8 mouse cellular contexts compared by ENCODE assay signal in the genomic region with DNA sequence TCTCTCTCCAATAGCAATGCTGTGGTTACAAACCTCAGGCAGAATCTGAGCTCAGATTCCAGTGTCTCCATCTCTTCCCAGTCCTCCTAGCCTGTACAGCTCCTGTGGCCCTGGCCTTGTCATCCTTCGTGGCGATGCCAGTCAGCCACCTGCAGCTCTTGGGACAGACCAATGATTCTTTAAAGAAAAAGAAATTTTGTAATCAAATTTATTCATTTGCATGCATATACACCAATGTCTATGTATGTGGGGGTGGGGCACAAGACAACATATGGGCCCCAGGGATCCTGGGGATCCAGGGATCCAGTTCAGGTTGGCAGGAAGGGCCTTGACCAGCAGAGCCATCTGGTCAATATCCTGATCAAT. TPM values are rescaled to one million over a fixed set of nuclear protein-coding genes. Genes with fewer than 3 reads are reported as not detected.
A peak's percentile ranks its signal among the peaks of the same experiment; 100 is the strongest.
DNase-seq lines count a peak whose midpoint lies in the region; ATAC-seq lines count a peak whose summit lies in the region.

No protein-coding gene starts in this region.

- H3K27ac ChIP-seq in forebrain, embryonic 10.5 days: peak overlapping the region; percentile 70; the same call in 1 of the 2 replicates
- H3K27ac ChIP-seq in forebrain, embryonic 11.5 days (ENCODE audit: low read depth, low read length): no peak overlapping the region
- H3K27ac ChIP-seq in limb, embryonic 13.5 days: peak overlapping the region; percentile 98; the same call in 1 of the 2 replicates
- H3K27ac ChIP-seq in limb, embryonic 10.5 days: no peak overlapping the region
- peak overlapping the region; percentile 38; the same call in 1 of the 2 replicates for H3K27ac ChIP-seq in hindbrain, embryonic 14.5 days
- H3K27ac ChIP-seq in neural tube, embryonic 14.5 days (ENCODE audit: low read depth, low read length): peak overlapping the region; percentile 45; the same call in 1 of the 2 replicates

- H3K36me3 ChIP-seq in forebrain, embryonic 10.5 days (replicated peaks): no peaks in the 10 kb centered on the region
- H3K36me3 ChIP-seq in forebrain, embryonic 11.5 days (ENCODE audit: control insufficient read depth, insufficient read depth, low read length): no peaks in the 10 kb centered on the region
- no peaks in the 10 kb centered on the region for H3K36me3 ChIP-seq in limb, embryonic 13.5 days
- no peaks in the 10 kb centered on the region for H3K36me3 ChIP-seq in limb, embryonic 10.5 days
- no peaks in the 10 kb centered on the region for H3K36me3 ChIP-seq in hindbrain, embryonic 14.5 days (replicated peaks; ENCODE audit: control insufficient read depth, insufficient read depth)
- H3K36me3 ChIP-seq in neural tube, embryonic 14.5 days (ENCODE audit: control insufficient read depth, insufficient read depth, low read length): no peaks in the 10 kb centered on the region

- H3K27me3 ChIP-seq in forebrain, embryonic 10.5 days (ENCODE audit: poor library complexity, severe bottlenecking): peaks cover 30% of the 10 kb centered on the region
- H3K27me3 ChIP-seq in forebrain, embryonic 11.5 days (ENCODE audit: control insufficient read depth, insufficient read depth, low read length): no peaks in the 10 kb centered on the region
- no peaks in the 10 kb centered on the region for H3K27me3 ChIP-seq in limb, embryonic 13.5 days
- H3K27me3 ChIP-seq in limb, embryonic 10.5 days (ENCODE audit: low read depth, poor library complexity, severe bottlenecking): no peaks in the 10 kb centered on the region
- H3K27me3 ChIP-seq in hindbrain, embryonic 14.5 days (ENCODE audit: control insufficient read depth, insufficient read depth, low read length): no peaks in the 10 kb centered on the region
- no peaks in the 10 kb centered on the region for H3K27me3 ChIP-seq in neural tube, embryonic 14.5 days (ENCODE audit: control insufficient read depth, insufficient read depth, low read length)

- no peaks in the 10 kb centered on the region for H3K9me3 ChIP-seq in forebrain, embryonic 10.5 days
- no peaks in the 10 kb centered on the region for H3K9me3 ChIP-seq in forebrain, embryonic 11.5 days (ENCODE audit: control insufficient read depth, low read length)
- no peaks in the 10 kb centered on the region for H3K9me3 ChIP-seq in limb, embryonic 13.5 days
- no peaks in the 10 kb centered on the region for H3K9me3 ChIP-seq in limb, embryonic 10.5 days (replicated peaks)
- no peaks in the 10 kb centered on the region for H3K9me3 ChIP-seq in hindbrain, embryonic 14.5 days (ENCODE audit: control insufficient read depth, low read length)
- H3K9me3 ChIP-seq in neural tube, embryonic 14.5 days (ENCODE audit: control insufficient read depth, low read length): no peaks in the 10 kb centered on the region

- H3K4me1 ChIP-seq in forebrain, embryonic 10.5 days: peaks cover 77% of the 10 kb centered on the region
- peaks cover 30% of the 10 kb centered on the region for H3K4me1 ChIP-seq in forebrain, embryonic 11.5 days (replicated peaks; ENCODE audit: control insufficient read depth, insufficient read depth, low read length)
- H3K4me1 ChIP-seq in limb, embryonic 13.5 days: peaks cover 67% of the 10 kb centered on the region
- peaks cover 59% of the 10 kb centered on the region for H3K4me1 ChIP-seq in limb, embryonic 10.5 days
- H3K4me1 ChIP-seq in hindbrain, embryonic 14.5 days (replicated peaks; ENCODE audit: control insufficient read depth, insufficient read depth, low read length): peaks cover 60% of the 10 kb centered on the region
- peaks cover 39% of the 10 kb centered on the region for H3K4me1 ChIP-seq in neural tube, embryonic 14.5 days (ENCODE audit: control insufficient read depth, insufficient read depth, low read length)

- WGBS in forebrain, embryonic 10.5 days: 90% methylated on average over 2 of the region's 2 CpGs
- 97% methylated on average over 2 of the region's 2 CpGs for WGBS in forebrain, embryonic 11.5 days
- WGBS in limb, embryonic 13.5 days: 87% methylated on average over 2 of the region's 2 CpGs
- WGBS in limb, embryonic 10.5 days: 97% methylated on average over 2 of the region's 2 CpGs
- WGBS in hindbrain, embryonic 14.5 days: 73% methylated on average over 2 of the region's 2 CpGs
- 87% methylated on average over 2 of the region's 2 CpGs for WGBS in neural tube, embryonic 14.5 days

- H3K9ac ChIP-seq in forebrain, embryonic 11.5 days (ENCODE audit: low read length): no peak overlapping the region
- H3K9ac ChIP-seq in limb, embryonic 13.5 days: no peak overlapping the region
- no peak overlapping the region for H3K9ac ChIP-seq in hindbrain, embryonic 14.5 days
- no peak overlapping the region for H3K9ac ChIP-seq in neural tube, embryonic 14.5 days (replicated peaks; ENCODE audit: low read depth, low read length)

- ATAC-seq in forebrain, embryonic 11.5 days (replicated peaks; ENCODE audit: low FRiP score): no peak
- ATAC-seq in limb, embryonic 13.5 days (ENCODE audit: low FRiP score, low read depth): no peak
- no peak for ATAC-seq in hindbrain, embryonic 14.5 days (ENCODE audit: low FRiP score)
- no peak for ATAC-seq in neural tube, embryonic 14.5 days (ENCODE audit: low read depth)

- no peak overlapping the region for H3K4me2 ChIP-seq in forebrain, embryonic 11.5 days (ENCODE audit: low read depth, low read length, severe bottlenecking)
- no peak overlapping the region for H3K4me2 ChIP-seq in limb, embryonic 13.5 days (replicated peaks)
- H3K4me2 ChIP-seq in hindbrain, embryonic 14.5 days (replicated peaks): no peak overlapping the region
- H3K4me2 ChIP-seq in neural tube, embryonic 14.5 days (ENCODE audit: low read depth, low read length): no peak overlapping the region

- DNase-seq in forebrain, embryonic 10.5 days (ENCODE audit: extremely low spot score, low spot score): no peak
- no peak for DNase-seq in forebrain, embryonic 11.5 days (ENCODE audit: low spot score)
- DNase-seq in limb, embryonic 10.5 days (ENCODE audit: low spot score): no peak
- DNase-seq in hindbrain, embryonic 14.5 days (ENCODE audit: low spot score): no peak
- DNase-seq in layer of hippocampus, adult 11-12 months (ENCODE audit: low spot score): no peak
- DNase-seq in adrenal gland, postnatal 25 days: no peak

- H3K4me3 ChIP-seq in forebrain, embryonic 10.5 days: no peak overlapping the region
- no peak overlapping the region for H3K4me3 ChIP-seq in forebrain, embryonic 11.5 days (ENCODE audit: low read depth, low read length)
- no peak overlapping the region for H3K4me3 ChIP-seq in limb, embryonic 13.5 days
- no peak overlapping the region for H3K4me3 ChIP-seq in limb, embryonic 10.5 days
- H3K4me3 ChIP-seq in hindbrain, embryonic 14.5 days (replicated peaks; ENCODE audit: low read length): no peak overlapping the region
- no peak overlapping the region for H3K4me3 ChIP-seq in neural tube, embryonic 14.5 days (ENCODE audit: low read depth, low read length)

RNA-seq across cellular contexts. Expression of a gene that starts 57.4 kb away (rescaled TPM):
- polyA plus RNA-seq in forebrain, embryonic 10.5 days (2016; fragmentation: Nextera tagmentation; extraction: Ambion mirVana): 20.5 and 22.6 TPM in 2 replicates
- polyA plus RNA-seq in forebrain, embryonic 11.5 days (2014; fragmentation: Nextera tagmentation; extraction: Ambion mirVana): 40.3 and 42.7 TPM in 2 replicates
- 39.2 and 41.2 TPM in 2 replicates for polyA plus RNA-seq in limb, embryonic 13.5 days (2015; fragmentation: Nextera tagmentation; extraction: Ambion mirVana)
- 11.9 and 22.6 TPM in 2 replicates for polyA plus RNA-seq in limb, embryonic 10.5 days (2016; fragmentation: Nextera tagmentation; extraction: Ambion mirVana)
- polyA plus RNA-seq in hindbrain, embryonic 14.5 days (2014; fragmentation: Nextera tagmentation; extraction: Ambion mirVana): 64.5 and 65.5 TPM in 2 replicates
- polyA plus RNA-seq in neural tube, embryonic 14.5 days (2014; fragmentation: Nextera tagmentation; extraction: Ambion mirVana): 47.6 and 58.3 TPM in 2 replicates
- total RNA-seq in adrenal gland, postnatal 25 days (2021): 65.4 and 74.6 TPM in 2 replicates

Comparison
In these comparisons a context has a peak if more than half of its experiments do, and no peak if none do; other contexts are left out.
1. H3K27ac ChIP-seq: peak in forebrain, embryonic 10.5 days (single experiment), limb, embryonic 13.5 days (single experiment), hindbrain, embryonic 14.5 days (single experiment) and neural tube, embryonic 14.5 days (single experiment); none in forebrain, embryonic 11.5 days (single experiment) and limb, embryonic 10.5 days (single experiment).